ENCODE assay signal across 16 mouse cellular contexts in genomic region chr1:175391894-175392293, GRCm38 (mm10).
"Had no signal": no experiment of that assay in that cellular context is flagged by ENCODE, and none has a peak within 500 bp of the region (broad histone marks: within the 10 kb centered on the region; RNA-seq: fewer than 3 reads in every experiment).

No protein-coding gene starts in this region.

- DNase-seq: retina, postnatal 1 day; right cerebral cortex, adult 18-20 months; right cerebral cortex, postnatal 14 days; right cerebral cortex, postnatal 25 days; right cerebral cortex, postnatal 4 days; spleen, adult 18-20 months; thymus, adult 18-20 months; thymus, adult 2 months; thymus, postnatal 14 days; thymus, postnatal 25 days; thymus, postnatal 36 days; thymus, postnatal 4 days had no signal

- H3K27me3 ChIP-seq: neural tube, embryonic 12.5 days; neural tube, embryonic 13.5 days; neural tube, embryonic 15.5 days; stomach, embryonic 15.5 days had no signal

- H3K4me1 ChIP-seq: neural tube, embryonic 12.5 days; neural tube, embryonic 13.5 days; neural tube, embryonic 15.5 days; stomach, embryonic 15.5 days had no signal

- H3K36me3 ChIP-seq: neural tube, embryonic 12.5 days; neural tube, embryonic 13.5 days; neural tube, embryonic 15.5 days; stomach, embryonic 15.5 days had no signal

- H3K9me3 ChIP-seq: neural tube, embryonic 12.5 days; neural tube, embryonic 13.5 days; neural tube, embryonic 15.5 days; stomach, embryonic 15.5 days had no signal

- H3K4me2 ChIP-seq: neural tube, embryonic 12.5 days; neural tube, embryonic 13.5 days; neural tube, embryonic 15.5 days; stomach, embryonic 15.5 days had no signal

- H3K27ac ChIP-seq: neural tube, embryonic 12.5 days; neural tube, embryonic 13.5 days; neural tube, embryonic 15.5 days; stomach, embryonic 15.5 days had no signal

- H3K4me3 ChIP-seq: neural tube, embryonic 12.5 days; neural tube, embryonic 13.5 days; neural tube, embryonic 15.5 days; stomach, embryonic 15.5 days had no signal

- H3K9ac ChIP-seq: neural tube, embryonic 12.5 days; neural tube, embryonic 13.5 days; neural tube, embryonic 15.5 days; stomach, embryonic 15.5 days had no signal
